Mouse (Mus musculus) stomach, postnatal 0 days (tissue): ENCODE measurements around the gene Agbl4.

Experiments used
- CTCF ChIP-seq: IDR thresholded peaks from 2 replicates; pipeline ENCODE4 v1.5.1; 2016; ENCODE audit warnings: antibody characterized with exemption, low read depth, mild to moderate bottlenecking, moderate library complexity
- EP300 ChIP-seq: optimal IDR thresholded peaks from 2 replicates; pipeline ENCODE3; 2016; ENCODE audit warnings: antibody characterized with exemption

GRCm38 (mm10) chr4:111457568-111457967, 1060.1 kb downstream of the Agbl4 start:
- TF ChIP-seq CTCF (no peak), EP300 (no peak)
